Mouse (Mus musculus): ENCODE measurements around the gene Hist1h2bn. TPM values are rescaled to one million over a fixed set of nuclear protein-coding genes. Genes with fewer than 3 reads are reported as not detected.
"Not testable (repeated sequence)": the region's sequence is repeated elsewhere in the genome, so short reads cannot be mapped to it uniquely, and the experiment has no call there.

Hist1h2bn gene
- polyA plus RNA-seq, 1 experiment from 2014 or later: 2.6 TPM

- H3K27me3 ChIP-seq (ENCODE audit: low read depth, poor library complexity, severe bottlenecking): no peaks in the 10 kb centered on the region
- no peaks in the 10 kb centered on the region for H3K9me3 ChIP-seq (replicated peaks)
- WGBS: 55% methylated on average over 4 of the region's 4 CpGs
- H3K4me3 ChIP-seq: peak overlapping the region; percentile 56
- H3K4me1 ChIP-seq: peaks cover 47% of the 10 kb centered on the region
- no peaks in the 10 kb centered on the region for H3K36me3 ChIP-seq
- peak; percentile 37 for DNase-seq (ENCODE audit: low spot score)
- peak overlapping the region; percentile 87 for H3K27ac ChIP-seq (replicated peaks)
Observed at GRCm38 (mm10) chr13:21718381-21719080, 35.4 kb upstream of the Hist1h2bn start.

- H3K36me3 ChIP-seq; H3K9me3 ChIP-seq (replicated peaks): not testable (repeated sequence)
- 2% methylated on average over 26 of the region's 44 CpGs for WGBS
Observed at GRCm38 (mm10) chr13:21721107-21721756, 32.7 kb upstream of the Hist1h2bn start.

GRCm38 (mm10) chr13:21721757-21722372, 32.1 kb upstream of the Hist1h2bn start, which contains the start of gene Hist1h2bm:
Gene Hist1h2bm (plus strand): TSS chr13:21722044.
- not testable (repeated sequence) for H3K27me3 ChIP-seq (ENCODE audit: low read depth, poor library complexity, severe bottlenecking); H3K36me3 ChIP-seq; H3K9me3 ChIP-seq (replicated peaks)
- peak within 1 kb of the TSS; percentile 54 for H3K4me3 ChIP-seq
- H3K27ac ChIP-seq (replicated peaks): peak within 1 kb of the TSS; percentile 97
- WGBS: under 1% methylated on average over 37 of the region's 37 CpGs
- DNase-seq (ENCODE audit: low spot score): peak; percentile 79
- peaks cover 43% of the 10 kb centered on the region for H3K4me1 ChIP-seq

More at GRCm38 (mm10) chr13:21721107-21721756, 32.7 kb upstream of the Hist1h2bn start:
- Histone ChIP-seq H3K4me1 (peaks cover 38% of the 10 kb centered on the region), H3K4me3 (peak overlapping the region; percentile 54), H3K27ac (replicated peaks) (peak overlapping the region; percentile 97)
- not testable (repeated sequence) for H3K27me3 ChIP-seq (ENCODE audit: low read depth, poor library complexity, severe bottlenecking)
- DNase-seq (ENCODE audit: low spot score): peak; percentile 54

- no peaks in the 10 kb centered on the region for H3K27me3 ChIP-seq (ENCODE audit: low read depth, poor library complexity, severe bottlenecking)
- no peaks in the 10 kb centered on the region for H3K36me3 ChIP-seq
- DNase-seq (ENCODE audit: low spot score): peak; percentile 40
- peak overlapping the region; percentile 54 for H3K4me3 ChIP-seq
- H3K9me3 ChIP-seq (replicated peaks): no peaks in the 10 kb centered on the region
- peak overlapping the region; percentile 97 for H3K27ac ChIP-seq (replicated peaks)
- WGBS: 2% methylated on average over 11 of the region's 11 CpGs
- peaks cover 48% of the 10 kb centered on the region for H3K4me1 ChIP-seq
Observed at GRCm38 (mm10) chr13:21722373-21722925, 31.5 kb upstream of the Hist1h2bn start.

GRCm38 (mm10) chr13:21722993-21723836, 30.7 kb upstream of the Hist1h2bn start:
- DNase-seq (ENCODE audit: low spot score): peak; percentile 34
- H3K27ac ChIP-seq (replicated peaks): peak overlapping the region; percentile 97
- 38% methylated on average over 5 of the region's 5 CpGs for WGBS
- no peaks in the 10 kb centered on the region for H3K9me3 ChIP-seq (replicated peaks)
- H3K4me1 ChIP-seq: peaks cover 54% of the 10 kb centered on the region
- peak overlapping the region; percentile 54 for H3K4me3 ChIP-seq
- no peaks in the 10 kb centered on the region for H3K36me3 ChIP-seq
- no peaks in the 10 kb centered on the region for H3K27me3 ChIP-seq (ENCODE audit: low read depth, poor library complexity, severe bottlenecking)

- no peaks in the 10 kb centered on the region for H3K9me3 ChIP-seq (replicated peaks)
- DNase-seq (ENCODE audit: low spot score): peak; percentile 47
- H3K4me3 ChIP-seq: peak overlapping the region; percentile 24
- WGBS: 23% methylated on average over 11 of the region's 11 CpGs
- H3K36me3 ChIP-seq: no peaks in the 10 kb centered on the region
- no peaks in the 10 kb centered on the region for H3K27me3 ChIP-seq (ENCODE audit: low read depth, poor library complexity, severe bottlenecking)
- H3K27ac ChIP-seq (replicated peaks): peak overlapping the region; percentile 82
- H3K4me1 ChIP-seq: peaks cover 23% of the 10 kb centered on the region
Observed at GRCm38 (mm10) chr13:21727948-21728572, 25.9 kb upstream of the Hist1h2bn start.

- Histone ChIP-seq H3K4me1 (peaks cover 36% of the 10 kb centered on the region), H3K4me3 (no peak overlapping the region), H3K27me3 (ENCODE audit: low read depth, poor library complexity, severe bottlenecking) (no peaks in the 10 kb centered on the region), H3K27ac (replicated peaks) (no peak overlapping the region), H3K36me3 (no peaks in the 10 kb centered on the region), H3K9me3 (replicated peaks) (no peaks in the 10 kb centered on the region)
- WGBS: 74% methylated on average over 1 of the region's 1 CpGs
- no peak for DNase-seq (ENCODE audit: low spot score)
Observed at GRCm38 (mm10) chr13:21729544-21729943, 24.4 kb upstream of the Hist1h2bn start.

- no peaks in the 10 kb centered on the region for H3K27me3 ChIP-seq (ENCODE audit: low read depth, poor library complexity, severe bottlenecking)
- DNase-seq (ENCODE audit: low spot score): peak; percentile 48
- 59% methylated on average over 5 of the region's 5 CpGs for WGBS
- no peaks in the 10 kb centered on the region for H3K9me3 ChIP-seq (replicated peaks)
- peak overlapping the region; percentile 99 for H3K27ac ChIP-seq (replicated peaks)
- peak overlapping the region; percentile 60; the same call in 1 of the 2 replicates for H3K4me3 ChIP-seq
- H3K36me3 ChIP-seq: no peaks in the 10 kb centered on the region
- peaks cover 32% of the 10 kb centered on the region for H3K4me1 ChIP-seq
Observed at GRCm38 (mm10) chr13:21733466-21733865, 20.5 kb upstream of the Hist1h2bn start.

- Histone ChIP-seq H3K4me1 (peaks cover 32% of the 10 kb centered on the region), H3K4me3 (peak overlapping the region; percentile 60), H3K36me3 (no peaks in the 10 kb centered on the region), H3K27ac (replicated peaks) (peak overlapping the region; percentile 99), H3K27me3 (ENCODE audit: low read depth, poor library complexity, severe bottlenecking) (no peaks in the 10 kb centered on the region), H3K9me3 (replicated peaks) (no peaks in the 10 kb centered on the region)
- 0% methylated on average over 21 of the region's 21 CpGs for WGBS
- peak; percentile 87 for DNase-seq (ENCODE audit: low spot score)
Observed at GRCm38 (mm10) chr13:21734010-21734905, 19.7 kb upstream of the Hist1h2bn start.

- under 1% methylated on average over 52 of the region's 56 CpGs for WGBS
Observed at GRCm38 (mm10) chr13:21734906-21735767, 18.8 kb upstream of the Hist1h2bn start, which contains the start of gene Hist1h4j. Gene Hist1h4j (plus strand): TSS chr13:21735064.

More at GRCm38 (mm10) chr13:21734906-21735767, 18.8 kb upstream of the Hist1h2bn start, which contains the start of gene Hist1h4j:
- H3K36me3 ChIP-seq; H3K9me3 ChIP-seq (replicated peaks); H3K27me3 ChIP-seq (ENCODE audit: low read depth, poor library complexity, severe bottlenecking): not testable (repeated sequence)
- peak; percentile 94 for DNase-seq (ENCODE audit: low spot score)
- H3K4me1 ChIP-seq: peaks cover 32% of the 10 kb centered on the region
- H3K4me3 ChIP-seq: peak within 1 kb of the TSS; percentile 60
- peak within 1 kb of the TSS; percentile 99 for H3K27ac ChIP-seq (replicated peaks)

All from midbrain, embryonic 10.5 days (tissue).